Mouse (Mus musculus): Measurements from ENCODE around the gene Mfsd12. TPM values are rescaled to one million over a fixed set of nuclear protein-coding genes. Genes with fewer than 3 reads are reported as not detected.
A peak's percentile ranks its signal among the peaks of the same experiment; 100 is the strongest.

The Mfsd12 gene
- polyA plus RNA-seq, 1 experiment from 2014 or later: 11.5 TPM

DNA sequence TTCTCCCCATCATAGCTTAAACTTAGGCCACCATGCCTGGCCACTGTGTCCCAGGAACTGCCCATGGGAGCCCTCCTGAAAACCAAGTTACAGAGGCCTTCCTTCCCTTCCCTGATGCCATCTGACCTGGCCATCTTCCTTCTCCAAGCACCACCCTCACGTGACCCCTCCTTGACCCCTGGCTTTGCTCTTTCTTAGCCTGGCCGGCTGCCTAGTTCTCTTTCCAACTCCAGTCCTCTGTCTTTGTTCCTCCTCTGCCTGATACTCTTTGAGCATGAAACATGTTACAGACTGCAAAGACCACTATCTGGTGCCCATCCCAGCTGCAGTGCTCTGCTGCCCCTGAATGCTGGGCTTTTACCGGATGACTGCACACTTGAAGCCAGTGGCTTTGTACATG lies 32.1 kb downstream of the Mfsd12 start:
- Histone ChIP-seq H3K4me2 (no peak overlapping the region), H3K4me1 (peaks cover 50% of the 10 kb centered on the region), H3K27me3 (no peaks in the 10 kb centered on the region), H3K36me3 (peaks cover 40% of the 10 kb centered on the region), H3K4me3 (replicated peaks) (no peak overlapping the region), H3K9ac (no peak overlapping the region), H3K9me3 (replicated peaks) (no peaks in the 10 kb centered on the region), H3K27ac (peak overlapping the region; percentile 55; the same call in 1 of the 2 replicates)
- WGBS: 63% methylated on average over 3 of the region's 3 CpGs
- ATAC-seq (replicated peaks; ENCODE audit: low FRiP score): no peak; the same call in 1 of the 2 replicates

DNA sequence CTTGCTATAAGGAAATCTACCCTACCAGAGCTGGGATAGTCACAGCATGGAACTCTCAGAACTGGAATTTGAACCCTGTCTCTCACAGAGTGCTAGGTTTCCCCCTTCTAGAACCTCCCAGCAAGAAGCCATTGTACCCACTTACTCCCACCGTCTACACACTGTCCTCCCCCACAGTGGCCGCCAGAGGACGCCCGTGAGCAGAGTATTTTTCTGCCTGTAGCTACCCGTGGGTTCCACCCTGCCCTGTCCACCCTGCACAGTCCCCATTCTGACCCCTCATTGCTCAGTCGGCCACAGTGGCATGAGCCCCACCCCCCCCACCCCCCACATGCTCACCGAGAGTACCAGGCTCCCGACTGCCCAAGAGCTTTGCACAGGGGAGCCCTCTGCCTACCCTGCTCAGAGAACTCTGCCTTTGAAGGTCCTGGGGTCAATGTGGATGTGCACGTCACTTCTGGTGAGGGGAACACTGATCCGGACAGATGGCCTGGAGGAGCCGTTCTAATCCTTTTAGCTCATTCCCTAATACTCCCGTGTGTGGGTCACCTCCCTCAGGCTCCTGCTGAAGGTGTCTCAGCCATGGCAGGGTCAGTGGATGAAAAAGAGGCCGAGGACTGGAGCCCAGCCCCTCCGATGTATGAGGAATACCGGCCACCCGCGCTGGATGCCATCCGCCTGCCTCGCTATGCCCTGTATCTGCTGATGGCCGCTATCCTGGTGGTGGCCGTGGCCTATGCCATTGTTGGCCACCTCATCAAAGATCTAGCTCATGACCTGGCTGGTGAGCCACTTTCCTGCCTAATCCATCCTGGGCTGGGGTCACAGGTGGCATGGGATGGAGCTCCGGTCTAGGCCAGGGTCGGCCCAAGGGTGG lies 32.7 kb downstream of the Mfsd12 start:
- no peak overlapping the region for H3K4me3 ChIP-seq (replicated peaks)
- peaks cover 46% of the 10 kb centered on the region for H3K4me1 ChIP-seq
- H3K27me3 ChIP-seq: no peaks in the 10 kb centered on the region
- H3K36me3 ChIP-seq: peaks cover 40% of the 10 kb centered on the region
- H3K4me2 ChIP-seq: no peak overlapping the region
- H3K9ac ChIP-seq: no peak overlapping the region
- H3K27ac ChIP-seq: peak overlapping the region; percentile 55; the same call in 1 of the 2 replicates
- peak; percentile 46 for ATAC-seq (replicated peaks; ENCODE audit: low FRiP score)
- H3K9me3 ChIP-seq (replicated peaks): no peaks in the 10 kb centered on the region
- 59% methylated on average over 23 of the region's 23 CpGs for WGBS

DNA sequence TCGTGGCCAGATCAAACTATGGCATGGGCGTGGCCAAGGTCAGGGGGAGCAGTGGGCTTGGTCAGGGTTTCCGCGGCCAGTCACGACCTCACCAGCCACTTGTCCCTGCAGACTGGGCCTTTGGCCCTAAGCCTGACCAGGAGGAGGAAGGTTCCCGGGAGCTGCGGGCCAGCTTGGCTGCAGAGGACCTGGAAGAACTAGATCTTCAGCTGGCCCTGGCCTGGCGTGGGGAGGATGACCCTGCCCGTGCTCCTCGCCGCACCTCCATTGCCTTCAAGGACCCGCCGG lies 33.3 kb downstream of the Mfsd12 start:
- peaks cover 40% of the 10 kb centered on the region for H3K4me1 ChIP-seq
- ATAC-seq (replicated peaks; ENCODE audit: low FRiP score): no peak
- H3K4me3 ChIP-seq (replicated peaks): no peak overlapping the region
- no peaks in the 10 kb centered on the region for H3K9me3 ChIP-seq (replicated peaks)
- H3K9ac ChIP-seq: no peak overlapping the region
- peaks cover 40% of the 10 kb centered on the region for H3K36me3 ChIP-seq
- no peaks in the 10 kb centered on the region for H3K27me3 ChIP-seq
- no peak overlapping the region for H3K27ac ChIP-seq
- 89% methylated on average over 13 of the region's 13 CpGs for WGBS
- no peak overlapping the region for H3K4me2 ChIP-seq

DNA sequence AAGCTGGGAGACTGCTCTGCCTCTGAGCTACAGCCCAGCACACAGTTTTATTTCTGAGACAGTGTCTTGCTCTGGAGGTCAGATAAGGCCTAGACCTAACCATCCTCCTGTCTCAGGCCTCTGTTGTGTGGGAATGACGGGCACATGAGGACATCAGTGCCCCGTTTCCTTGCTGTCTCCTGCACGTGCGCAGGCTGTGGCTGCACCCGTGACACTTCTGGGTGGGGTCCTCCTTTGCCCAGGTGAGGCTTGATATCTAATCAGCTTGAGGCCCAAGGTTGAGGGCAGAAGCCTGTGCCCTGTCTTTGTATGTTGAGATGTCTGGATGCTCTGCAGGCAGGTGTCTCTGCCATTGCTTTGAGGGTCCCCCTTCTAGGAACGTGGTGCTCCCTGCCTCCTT lies 35.0 kb downstream of the Mfsd12 start:
- no peaks in the 10 kb centered on the region for H3K27me3 ChIP-seq
- no peak overlapping the region for H3K9ac ChIP-seq
- no peaks in the 10 kb centered on the region for H3K9me3 ChIP-seq (replicated peaks)
- H3K4me1 ChIP-seq: peaks cover 44% of the 10 kb centered on the region
- peak overlapping the region; percentile 76; the same call in 1 of the 2 replicates for H3K27ac ChIP-seq
- no peak overlapping the region for H3K4me2 ChIP-seq
- no peak for ATAC-seq (replicated peaks; ENCODE audit: low FRiP score)
- 88% methylated on average over 6 of the region's 6 CpGs for WGBS
- H3K36me3 ChIP-seq: peaks cover 23% of the 10 kb centered on the region
- no peak overlapping the region for H3K4me3 ChIP-seq (replicated peaks)

DNA sequence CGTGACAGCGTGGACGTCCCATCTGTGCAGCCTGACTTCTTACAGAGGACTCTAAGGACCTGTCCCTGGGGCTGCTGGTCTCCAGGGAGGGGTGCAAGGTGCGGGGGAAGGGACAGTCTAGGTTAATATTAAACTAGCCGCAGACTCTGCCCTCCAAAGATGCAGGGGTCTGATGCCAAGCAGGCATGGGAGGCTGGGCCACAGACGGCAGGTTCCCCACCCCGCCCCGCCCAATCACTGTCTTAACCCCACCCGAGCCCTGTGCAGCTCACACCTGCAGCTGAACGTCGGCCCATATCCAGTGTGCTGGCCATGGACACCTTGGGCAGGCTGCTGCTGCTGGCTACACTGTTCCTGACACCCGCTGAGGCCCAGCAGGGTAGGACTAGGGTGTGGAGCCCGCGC lies 35.5 kb downstream of the Mfsd12 start, which contains the start of gene Smim24:
Smim24 (plus strand) TSS at position 271 of the 405 bp plus-strand sequence.
- Histone ChIP-seq H3K27ac (peak within 1 kb of the TSS; percentile 76), H3K9me3 (replicated peaks) (no peaks in the 10 kb centered on the region), H3K9ac (peak within 1 kb of the TSS; percentile 40), H3K4me3 (replicated peaks) (peak within 1 kb of the TSS; percentile 36), H3K27me3 (no peaks in the 10 kb centered on the region), H3K36me3 (peaks cover 23% of the 10 kb centered on the region), H3K4me1 (peaks cover 48% of the 10 kb centered on the region), H3K4me2 (peak within 1 kb of the TSS; percentile 66)
- 53% methylated on average over 14 of the region's 14 CpGs for WGBS
- ATAC-seq (replicated peaks; ENCODE audit: low FRiP score): peak; percentile 31

DNA sequence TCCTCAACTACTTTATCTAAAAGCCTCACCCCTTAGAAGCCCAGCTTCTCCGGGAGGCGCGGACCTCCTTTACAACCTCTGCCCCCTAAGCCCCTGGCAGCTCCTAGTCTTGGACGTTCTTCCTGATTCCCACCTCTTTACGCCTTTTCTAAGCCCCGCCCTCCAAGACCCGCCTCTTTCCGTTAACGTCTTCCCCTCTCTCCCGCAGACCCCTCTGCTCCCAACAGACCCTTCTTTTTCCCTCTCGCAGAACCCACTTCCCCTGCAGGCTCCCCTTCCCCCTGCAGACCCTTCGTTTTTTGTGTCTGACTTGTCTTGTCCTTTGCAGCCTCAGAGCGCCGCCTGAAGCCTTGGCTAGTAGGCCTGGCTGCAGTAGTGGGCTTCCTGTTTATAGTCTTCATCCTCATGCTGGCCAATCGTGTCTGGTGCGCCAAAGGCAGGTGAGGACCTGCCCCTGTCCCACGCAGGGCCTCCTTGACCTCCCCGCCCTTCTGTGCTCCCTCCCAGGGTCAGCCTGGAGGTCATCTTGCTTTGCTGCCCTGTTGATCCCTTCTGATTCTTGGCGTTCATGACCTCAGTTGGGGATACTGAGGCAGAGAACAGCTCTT lies 36.3 kb downstream of the Mfsd12 start:
- peaks cover 48% of the 10 kb centered on the region for H3K4me1 ChIP-seq
- H3K4me2 ChIP-seq: peak overlapping the region; percentile 66
- H3K27me3 ChIP-seq: no peaks in the 10 kb centered on the region
- H3K4me3 ChIP-seq (replicated peaks): peak overlapping the region; percentile 36
- 5% methylated on average over 19 of the region's 19 CpGs for WGBS
- peaks cover 19% of the 10 kb centered on the region for H3K36me3 ChIP-seq
- peak overlapping the region; percentile 76 for H3K27ac ChIP-seq
- no peak for ATAC-seq (replicated peaks; ENCODE audit: low FRiP score)
- peak overlapping the region; percentile 40 for H3K9ac ChIP-seq
- no peaks in the 10 kb centered on the region for H3K9me3 ChIP-seq (replicated peaks)

DNA sequence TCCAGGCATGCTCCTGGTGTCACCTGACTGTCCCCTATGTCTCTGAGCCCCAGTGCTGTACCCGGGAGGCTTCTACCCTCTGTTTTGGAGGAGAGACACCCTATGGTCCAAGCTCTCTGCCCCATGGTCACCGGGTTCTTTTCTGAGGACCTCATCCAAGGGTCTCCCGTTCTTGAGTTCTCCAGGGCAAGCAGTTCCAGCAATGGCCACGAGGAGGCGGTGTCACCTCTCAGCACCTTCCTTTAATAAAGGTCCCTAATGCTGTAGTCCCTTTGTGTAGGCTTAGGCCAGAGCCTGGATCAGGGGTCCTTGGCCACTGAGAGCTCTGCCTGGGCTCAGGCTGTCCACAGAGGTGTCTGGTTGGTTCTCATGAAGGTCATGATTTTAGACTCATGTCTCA lies 37.8 kb downstream of the Mfsd12 start:
- ATAC-seq (replicated peaks; ENCODE audit: low FRiP score): no peak
- Histone ChIP-seq H3K36me3 (peaks cover 24% of the 10 kb centered on the region), H3K27me3 (no peaks in the 10 kb centered on the region), H3K27ac (0 out of 2 replicates have a peak overlapping the region, but pooled peaks have one; percentile 29), H3K4me1 (peaks cover 42% of the 10 kb centered on the region), H3K9me3 (replicated peaks) (no peaks in the 10 kb centered on the region), H3K4me2 (no peak overlapping the region), H3K9ac (no peak overlapping the region), H3K4me3 (replicated peaks) (no peak overlapping the region)
- WGBS: 16% methylated on average over 5 of the region's 5 CpGs

DNA sequence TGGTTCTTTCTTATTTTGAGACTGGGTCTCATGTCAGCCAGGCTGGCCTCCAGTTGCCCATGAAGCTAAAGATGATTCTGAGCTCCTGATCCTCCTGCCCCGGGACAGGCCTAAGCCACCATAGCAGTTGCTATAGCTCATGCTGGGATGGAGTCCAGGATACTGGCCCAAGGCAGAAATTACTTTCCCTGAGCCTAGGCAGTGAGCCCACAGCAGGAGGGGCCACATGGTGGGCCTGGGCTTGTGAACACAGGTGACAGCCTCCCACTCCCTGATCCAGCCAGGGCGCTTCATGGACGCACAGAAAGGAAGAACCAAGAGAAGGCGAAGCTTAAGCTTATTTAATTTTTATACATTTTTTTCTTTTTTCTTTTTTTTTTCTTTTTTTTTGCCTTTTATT lies 38.6 kb downstream of the Mfsd12 start:
- 88% methylated on average over 4 of the region's 4 CpGs for WGBS
- ATAC-seq (replicated peaks; ENCODE audit: low FRiP score): no peak
- 0 out of 2 replicates have a peak overlapping the region, but pooled peaks have one; percentile 14 for H3K27ac ChIP-seq
- H3K9me3 ChIP-seq (replicated peaks): no peaks in the 10 kb centered on the region
- no peak overlapping the region for H3K4me2 ChIP-seq
- H3K4me1 ChIP-seq: peaks cover 47% of the 10 kb centered on the region
- no peaks in the 10 kb centered on the region for H3K27me3 ChIP-seq
- peaks cover 28% of the 10 kb centered on the region for H3K36me3 ChIP-seq
- H3K9ac ChIP-seq: no peak overlapping the region
- no peak overlapping the region for H3K4me3 ChIP-seq (replicated peaks)

DNA sequence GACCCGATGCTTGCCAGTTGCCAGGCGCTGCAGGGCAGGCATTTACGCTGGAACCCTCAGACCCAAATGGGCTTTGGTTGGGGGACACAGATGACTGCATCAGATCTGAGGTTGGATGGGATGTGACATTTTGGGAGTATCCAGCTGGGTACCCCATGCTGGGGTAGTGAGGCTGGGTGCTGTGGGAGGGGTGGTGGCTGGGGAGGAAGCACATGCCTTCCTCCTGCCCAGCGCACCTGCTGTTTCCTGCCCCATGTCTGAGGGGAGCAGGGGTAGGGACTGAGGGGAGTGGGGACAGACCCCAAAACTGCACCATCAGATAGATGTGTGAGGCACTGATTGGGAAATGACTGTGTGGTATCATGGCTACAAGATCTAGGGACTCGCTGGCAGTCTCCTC lies 39.5 kb downstream of the Mfsd12 start:
- Histone ChIP-seq H3K27me3 (no peaks in the 10 kb centered on the region), H3K9me3 (replicated peaks) (no peaks in the 10 kb centered on the region), H3K9ac (no peak overlapping the region), H3K27ac (0 out of 2 replicates have a peak overlapping the region, but pooled peaks have one; percentile 14), H3K36me3 (peaks cover 31% of the 10 kb centered on the region), H3K4me1 (peaks cover 56% of the 10 kb centered on the region), H3K4me3 (replicated peaks) (no peak overlapping the region), H3K4me2 (no peak overlapping the region)
- ATAC-seq (replicated peaks; ENCODE audit: low FRiP score): no peak
- 75% methylated on average over 5 of the region's 5 CpGs for WGBS

DNA sequence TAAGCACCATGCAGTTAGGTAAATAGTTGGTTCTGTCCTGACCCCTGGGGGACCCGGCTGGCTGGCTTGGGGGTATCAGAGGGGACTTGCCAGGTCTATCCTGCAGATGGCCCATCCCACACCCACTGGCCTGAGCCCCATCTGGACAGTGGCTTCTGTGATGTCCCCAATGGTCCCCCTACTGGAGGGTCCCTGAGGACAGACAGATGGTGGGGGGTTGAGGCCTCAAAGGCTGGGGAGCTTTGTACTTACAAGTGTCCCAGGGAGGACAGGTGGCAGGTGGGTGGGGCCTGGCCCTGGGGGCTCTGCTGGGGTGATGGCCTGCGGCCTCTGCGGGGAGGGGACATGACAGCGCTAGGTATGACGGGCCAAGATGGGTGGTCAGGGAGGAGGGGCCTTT lies 42.0 kb downstream of the Mfsd12 start:
- H3K4me1 ChIP-seq: peaks cover 60% of the 10 kb centered on the region
- no peak for ATAC-seq (replicated peaks; ENCODE audit: low FRiP score)
- no peaks in the 10 kb centered on the region for H3K27me3 ChIP-seq
- no peak overlapping the region for H3K9ac ChIP-seq
- H3K27ac ChIP-seq: no peak overlapping the region
- H3K4me2 ChIP-seq: no peak overlapping the region
- H3K9me3 ChIP-seq (replicated peaks): no peaks in the 10 kb centered on the region
- H3K36me3 ChIP-seq: peaks cover 42% of the 10 kb centered on the region
- H3K4me3 ChIP-seq (replicated peaks): no peak overlapping the region
- WGBS: 78% methylated on average over 5 of the region's 5 CpGs

DNA sequence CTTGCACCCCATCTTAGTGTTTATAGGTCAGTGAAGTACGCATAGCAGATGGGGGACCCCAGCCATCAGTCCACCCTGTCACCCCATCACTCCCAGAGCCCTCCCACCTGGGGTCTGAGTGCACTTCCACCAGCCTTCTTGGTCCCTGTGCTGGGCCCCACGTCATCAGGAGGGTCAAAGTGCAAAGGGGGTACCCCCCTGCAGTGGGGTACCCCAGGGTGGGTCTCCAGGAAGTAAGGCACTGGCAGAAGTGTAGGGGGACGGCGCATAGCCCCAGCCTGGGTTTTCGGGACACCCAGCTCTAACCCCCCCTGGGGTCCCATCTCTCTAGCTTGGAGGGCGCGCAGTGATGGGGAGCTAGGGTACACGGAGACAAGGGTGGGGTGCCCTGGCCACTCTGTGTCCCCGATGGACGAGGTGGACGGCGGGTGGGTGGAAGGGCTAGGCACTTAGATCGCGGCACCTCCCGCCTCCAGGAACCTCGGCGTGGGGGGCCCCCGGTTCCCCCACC lies 42.6 kb downstream of the Mfsd12 start:
- Histone ChIP-seq H3K9ac (no peak overlapping the region), H3K4me3 (replicated peaks) (no peak overlapping the region), H3K9me3 (replicated peaks) (no peaks in the 10 kb centered on the region), H3K4me2 (no peak overlapping the region), H3K27me3 (no peaks in the 10 kb centered on the region), H3K4me1 (peaks cover 65% of the 10 kb centered on the region), H3K36me3 (peaks cover 48% of the 10 kb centered on the region), H3K27ac (no peak overlapping the region)
- ATAC-seq (replicated peaks; ENCODE audit: low FRiP score): no peak
- 86% methylated on average over 18 of the region's 18 CpGs for WGBS

Data from kidney, embryonic 15.5 days (tissue).